12 mouse cellular contexts compared by ENCODE assay signal in the genomic region with DNA sequence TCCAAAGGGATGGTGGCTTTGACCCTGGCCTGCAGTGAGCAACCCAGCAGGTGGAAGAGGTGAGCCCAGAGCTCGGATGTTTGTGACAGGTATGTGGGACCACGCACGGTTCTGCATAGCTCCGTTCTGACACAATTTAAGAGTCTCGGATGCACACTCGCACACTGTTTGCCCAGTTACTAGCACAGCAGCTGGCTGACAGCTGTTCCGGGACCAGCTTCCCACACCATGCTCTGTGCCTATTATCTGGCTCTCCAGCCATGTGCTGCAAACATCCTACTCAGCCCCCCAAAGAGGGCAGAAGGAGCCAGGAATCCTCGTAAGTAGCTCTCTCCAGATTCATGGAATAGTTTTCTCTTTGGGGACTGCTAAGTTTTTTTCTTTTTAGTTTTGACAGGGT.
"Had no signal": no experiment of that assay in that cellular context is flagged by ENCODE, and none has a peak within 500 bp of the region (broad histone marks: within the 10 kb centered on the region; RNA-seq: fewer than 3 reads in every experiment).

No protein-coding gene starts in this region.

- H3K36me3 ChIP-seq: limb, embryonic 15.5 days; liver, embryonic 12.5 days; midbrain, embryonic 10.5 days; neural tube, embryonic 12.5 days; stomach, embryonic 15.5 days had no signal

- H3K4me2 ChIP-seq: limb, embryonic 15.5 days; liver, embryonic 12.5 days; lung, embryonic 14.5 days; neural tube, embryonic 12.5 days; stomach, embryonic 15.5 days had no signal

- H3K9me3 ChIP-seq: limb, embryonic 15.5 days; liver, embryonic 12.5 days; midbrain, embryonic 10.5 days; neural tube, embryonic 12.5 days; stomach, embryonic 15.5 days had no signal

- H3K27ac ChIP-seq: limb, embryonic 15.5 days; liver, embryonic 12.5 days; midbrain, embryonic 10.5 days; neural tube, embryonic 12.5 days; stomach, embryonic 15.5 days had no signal

- ATAC-seq: liver, embryonic 12.5 days had no signal

- H3K9ac ChIP-seq: limb, embryonic 15.5 days; liver, embryonic 12.5 days; lung, embryonic 14.5 days; neural tube, embryonic 12.5 days; stomach, embryonic 15.5 days had no signal

- DNase-seq: kidney, postnatal 14 days; lung, embryonic 14.5 days; lung, postnatal 10 days; midbrain, embryonic 14.5 days; right cerebral cortex, postnatal 14 days; thymus, adult 2 months; thymus, postnatal 25 days had no signal

- H3K4me3 ChIP-seq: limb, embryonic 15.5 days; liver, embryonic 12.5 days; midbrain, embryonic 10.5 days; neural tube, embryonic 12.5 days; stomach, embryonic 15.5 days had no signal

- H3K4me1 ChIP-seq: liver, embryonic 12.5 days had no signal

- H3K27me3 ChIP-seq: limb, embryonic 15.5 days; liver, embryonic 12.5 days; neural tube, embryonic 12.5 days; stomach, embryonic 15.5 days had no signal
